Mouse (Mus musculus): ENCODE measurements around the gene Prune2. TPM values are rescaled to one million over a fixed set of nuclear protein-coding genes. Genes with fewer than 3 reads are reported as not detected.
"Not testable (repeated sequence)": the region's sequence is repeated elsewhere in the genome, so short reads cannot be mapped to it uniquely, and the experiment has no call there.

The Prune2 gene
- total and polyA plus RNA-seq, 3 experiments = 1.6 to 33.7 (median 17.7) TPM

GRCm38 (mm10) chr19:17130544-17130943, 174.6 kb downstream of the Prune2 start:
- no peak for DNase-seq

DNA sequence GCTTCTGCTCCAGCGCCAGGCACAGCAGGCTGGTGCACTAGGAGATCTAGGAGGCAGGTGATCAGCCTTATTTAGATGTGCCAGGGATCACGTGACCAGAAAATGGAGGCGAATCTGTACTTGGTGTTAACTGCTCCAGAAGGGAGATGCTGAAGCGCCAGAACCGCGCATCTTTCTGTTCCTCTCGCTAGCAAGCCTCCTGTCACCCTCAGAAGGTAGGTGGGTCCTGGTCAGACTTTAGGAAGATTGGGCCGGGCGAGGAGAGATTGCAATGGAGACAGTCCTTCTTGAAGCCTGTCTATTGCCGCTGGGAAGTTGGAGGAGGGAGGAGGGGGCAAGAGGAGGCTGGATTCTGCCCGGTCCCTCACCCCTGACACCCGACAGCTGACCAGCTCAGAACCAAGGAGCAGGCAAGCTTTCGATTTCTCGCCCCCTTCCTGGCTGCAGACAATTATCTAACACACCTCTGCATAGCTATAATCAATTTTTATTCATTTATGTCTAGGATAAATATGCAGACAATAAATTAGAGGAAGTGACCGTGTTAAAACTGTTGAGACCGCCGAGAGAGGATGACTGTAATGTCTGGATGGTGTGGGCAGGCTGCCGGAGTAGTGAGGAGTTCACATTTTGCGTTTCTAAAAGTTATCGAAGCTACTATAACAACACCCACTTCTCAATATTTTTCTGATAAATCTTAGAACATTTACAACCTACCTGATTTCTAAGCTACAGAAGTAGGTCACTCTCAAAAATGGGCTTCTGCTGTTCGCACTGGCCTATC, 181.0 kb downstream of the Prune2 start:
- DNase-seq = peak; percentile 10

GRCm38 (mm10) chr19:17137656-17138055, 181.7 kb downstream of the Prune2 start:
- no peak for DNase-seq

DNA sequence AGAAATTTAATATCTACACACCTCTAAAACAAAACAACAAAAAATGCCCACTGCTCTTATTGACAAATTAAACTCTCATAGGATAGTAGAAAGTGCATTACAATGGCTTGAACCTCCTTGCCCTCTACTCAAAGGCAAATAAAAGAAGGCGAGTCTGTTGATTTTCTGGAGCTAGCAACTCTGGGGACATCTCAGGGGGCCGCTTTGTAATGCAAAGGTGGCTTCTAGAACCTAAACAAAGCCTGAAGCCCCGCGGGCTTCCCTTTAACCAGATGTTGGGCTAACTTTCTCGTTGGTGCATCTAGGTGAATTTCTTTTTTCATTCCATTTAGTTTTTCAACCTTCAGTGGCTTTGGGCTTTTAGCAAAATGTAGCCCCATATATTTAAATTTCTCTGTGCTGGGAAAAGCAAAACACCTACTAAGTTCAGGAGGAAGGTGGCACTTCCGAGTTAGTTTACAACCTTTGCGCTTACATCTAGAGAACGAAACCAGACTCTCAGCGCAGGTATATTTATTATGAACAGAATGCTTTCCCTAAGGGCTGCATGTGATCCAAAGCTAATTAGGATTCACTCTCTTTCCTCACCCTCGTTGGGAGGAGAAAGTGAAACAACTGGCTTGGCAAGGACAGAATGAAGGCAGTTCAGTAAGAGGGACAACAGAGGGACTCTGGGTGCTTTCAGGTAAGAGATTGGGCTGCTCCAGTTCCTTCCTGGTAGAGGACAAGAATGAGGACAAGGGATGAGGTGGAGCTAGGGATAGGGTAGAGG, 182.4 kb downstream of the Prune2 start:
- no peak for DNase-seq

GRCm38 (mm10) chr19:17140016-17140914, 184.3 kb downstream of the Prune2 start:
- DNase-seq = peak; percentile 42

DNA sequence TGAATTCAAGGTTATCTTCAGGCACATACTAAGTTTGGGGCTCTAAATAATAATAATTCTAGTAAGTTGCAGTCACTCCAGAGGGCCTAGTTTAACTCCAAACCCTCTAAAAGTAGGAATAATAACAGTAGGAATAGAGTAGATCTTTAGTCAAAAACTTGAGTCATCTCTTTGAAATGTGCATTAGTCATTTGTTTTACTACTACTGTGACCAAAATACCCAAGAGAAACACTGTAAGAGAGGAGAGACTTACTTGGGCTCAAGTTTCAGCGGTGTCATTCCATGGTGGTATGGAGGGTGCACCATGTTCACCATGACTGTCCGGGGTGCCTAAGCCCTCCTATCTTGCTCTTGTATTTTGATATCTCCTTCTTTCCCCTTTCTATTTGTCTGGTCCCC, 187.3 kb downstream of the Prune2 start:
- DNase-seq = no peak

DNA sequence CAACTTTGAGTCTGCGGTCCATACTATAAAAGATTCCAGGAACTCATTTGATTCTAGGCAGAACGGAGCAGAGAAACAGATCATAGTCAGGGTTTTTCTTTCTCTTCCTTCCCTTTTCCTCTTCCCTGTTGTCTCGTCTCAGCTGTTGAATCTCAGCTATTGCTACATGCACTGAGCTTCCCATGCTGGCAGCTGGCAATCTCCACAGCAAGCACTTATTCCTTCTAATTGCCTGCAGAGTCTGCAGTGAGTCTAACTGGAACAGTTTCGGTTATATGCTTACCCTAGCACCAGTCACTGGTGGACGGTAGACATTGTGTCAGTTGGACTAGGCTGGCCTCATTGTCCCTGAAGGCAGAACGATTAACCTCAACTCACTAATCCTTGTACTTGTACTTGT, 188.3 kb downstream of the Prune2 start:
- no peak for DNase-seq

- DNase-seq = no peak
Measured at GRCm38 (mm10) chr19:17150064-17150463, 194.1 kb downstream of the Prune2 start.

- DNase-seq = no peak
Measured at GRCm38 (mm10) chr19:17151781-17152180, 195.9 kb downstream of the Prune2 start.

GRCm38 (mm10) chr19:17152461-17152860, 196.5 kb downstream of the Prune2 start:
- DNase-seq = no peak

GRCm38 (mm10) chr19:17153911-17154639, 198.2 kb downstream of the Prune2 start:
- no peak for DNase-seq

GRCm38 (mm10) chr19:17155216-17155615, 199.3 kb downstream of the Prune2 start:
- DNase-seq = no peak

DNA sequence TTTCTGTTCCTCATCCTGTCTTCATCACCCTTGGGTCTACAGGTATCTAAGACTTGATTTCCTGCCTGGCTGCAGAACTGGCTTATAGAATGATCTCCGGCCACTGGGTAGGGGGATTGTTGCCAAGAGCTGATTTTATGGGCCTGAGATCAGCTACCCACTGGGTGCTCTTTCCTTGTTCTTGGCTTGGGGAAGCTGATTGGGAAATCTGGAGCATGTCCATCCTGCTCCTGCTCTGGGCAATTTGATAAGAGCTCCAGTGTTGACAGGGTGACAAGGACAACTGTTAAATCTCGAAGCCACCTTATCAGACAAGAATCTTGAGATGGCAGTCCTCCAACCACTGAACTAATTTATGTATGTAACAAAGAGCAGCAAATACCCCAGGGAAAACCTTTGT, 203.8 kb downstream of the Prune2 start:
- peak; percentile 42 for DNase-seq

GRCm38 (mm10) chr19:17160231-17160630, 204.3 kb downstream of the Prune2 start:
- DNase-seq = no peak

DNA sequence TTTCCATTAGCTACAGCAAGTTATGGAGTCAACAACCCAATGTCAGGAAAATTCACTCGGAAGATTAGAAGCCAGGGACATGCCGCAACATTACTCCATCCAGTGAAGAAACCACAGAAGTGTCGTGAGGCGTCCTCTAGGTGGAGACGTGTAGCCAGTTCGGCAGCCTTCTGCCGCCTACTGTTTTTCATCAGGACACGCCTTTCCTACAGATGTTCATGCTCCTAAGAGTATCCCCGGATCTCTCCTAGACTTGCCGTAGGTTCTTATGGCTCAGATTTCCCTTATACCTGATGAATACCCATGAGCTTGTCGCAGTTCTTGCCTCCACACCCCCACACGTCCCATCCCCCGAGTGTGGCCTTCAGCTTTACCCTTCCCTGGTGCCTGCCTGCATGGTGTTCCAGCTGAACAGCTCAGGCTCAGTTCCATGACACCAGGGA, 207.6 kb downstream of the Prune2 start:
- peak; percentile 51 for DNase-seq

GRCm38 (mm10) chr19:17166288-17166687, 210.4 kb downstream of the Prune2 start:
- DNase-seq = no peak

- DNase-seq = no peak
Measured at GRCm38 (mm10) chr19:17168186-17168585, 212.3 kb downstream of the Prune2 start.

DNA sequence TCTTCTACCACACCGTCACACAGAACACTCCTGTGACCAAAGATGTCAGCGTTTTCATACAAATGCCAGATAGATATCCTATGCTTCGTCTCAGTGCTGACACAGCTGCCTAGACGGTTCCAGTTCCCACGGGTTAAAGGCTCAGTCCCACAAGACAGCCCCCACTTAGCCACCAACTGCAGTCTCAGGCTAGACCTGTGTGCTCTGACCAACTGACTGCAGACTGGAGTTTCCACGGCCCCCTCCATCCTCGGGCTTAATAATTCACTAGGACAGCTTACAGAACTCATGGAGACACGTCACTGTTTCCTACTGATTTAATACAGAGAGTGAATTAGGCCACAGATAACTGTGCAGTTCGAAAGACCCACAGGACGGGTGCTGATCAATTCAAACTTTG, 213.8 kb downstream of the Prune2 start:
- DNase-seq = no peak

- not testable (repeated sequence) for DNase-seq
Measured at GRCm38 (mm10) chr19:17174501-17174900, 218.6 kb downstream of the Prune2 start.

DNA sequence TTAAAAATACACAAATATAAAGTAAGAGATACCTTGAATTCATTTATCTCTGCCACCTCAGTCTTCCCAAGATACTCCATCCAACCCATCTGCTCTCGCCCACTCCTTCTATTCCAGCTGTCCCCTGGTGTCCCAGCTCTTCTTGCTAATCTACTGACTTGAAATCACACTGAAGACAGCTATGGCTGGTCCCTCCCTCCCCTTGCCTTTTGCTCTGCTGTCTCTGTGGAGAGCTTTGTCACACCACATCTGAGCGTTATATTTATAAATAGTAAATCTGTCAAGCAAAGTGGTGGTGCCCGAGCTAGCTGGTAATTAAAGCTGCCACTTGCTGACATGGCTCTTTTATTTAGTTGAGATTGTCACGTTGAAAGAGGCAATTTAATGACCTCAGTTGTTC, 224.6 kb downstream of the Prune2 start:
- DNase-seq = no peak

GRCm38 (mm10) chr19:17194730-17195129, 238.8 kb downstream of the Prune2 start:
- no peak for DNase-seq

- DNase-seq = peak; percentile 9
Measured at GRCm38 (mm10) chr19:17199059-17199458, 243.1 kb downstream of the Prune2 start.
